In genomic region chr13:104529238-104529637, GRCm38 (mm10) we compare ENCODE assay signal across 24 mouse cellular contexts.
A peak's percentile ranks its signal among the peaks of the same experiment; 100 is the strongest.
DNase-seq lines count a peak whose midpoint lies in the region; ATAC-seq lines count a peak whose summit lies in the region.
"Had no signal": no experiment of that assay in that cellular context is flagged by ENCODE, and none has a peak within 500 bp of the region (broad histone marks: within the 10 kb centered on the region; RNA-seq: fewer than 3 reads in every experiment).

No protein-coding gene starts in this region.

- no peaks in the 10 kb centered on the region for H3K4me1 ChIP-seq in embryonic facial prominence, embryonic 11.5 days (ENCODE audit: control insufficient read depth, insufficient read depth, low read length)
- H3K4me1 ChIP-seq in embryonic facial prominence, embryonic 10.5 days, result no peaks in the 10 kb centered on the region
- H3K4me1 ChIP-seq in hindbrain, embryonic 15.5 days (replicated peaks), result no peaks in the 10 kb centered on the region
- H3K4me1 ChIP-seq in hindbrain, embryonic 16.5 days (ENCODE audit: control insufficient read depth, insufficient read depth, low read depth, low read length), result no peaks in the 10 kb centered on the region
- H3K4me1 ChIP-seq in midbrain, embryonic 11.5 days (ENCODE audit: control insufficient read depth, insufficient read depth, low read length), result no peaks in the 10 kb centered on the region
- no peaks in the 10 kb centered on the region for H3K4me1 ChIP-seq in midbrain, embryonic 14.5 days (ENCODE audit: control insufficient read depth, insufficient read depth, low read length)
- H3K4me1 ChIP-seq: embryonic facial prominence, embryonic 13.5 days; forebrain, embryonic 12.5 days had no signal

- H3K27me3 ChIP-seq in embryonic facial prominence, embryonic 11.5 days (ENCODE audit: control insufficient read depth, insufficient read depth, low read length), result no peaks in the 10 kb centered on the region
- H3K27me3 ChIP-seq in embryonic facial prominence, embryonic 10.5 days (replicated peaks; ENCODE audit: low read depth, poor library complexity, severe bottlenecking), result no peaks in the 10 kb centered on the region
- no peaks in the 10 kb centered on the region for H3K27me3 ChIP-seq in hindbrain, embryonic 15.5 days
- H3K27me3 ChIP-seq in hindbrain, embryonic 16.5 days (replicated peaks; ENCODE audit: control insufficient read depth, insufficient read depth, low read length), result no peaks in the 10 kb centered on the region
- no peaks in the 10 kb centered on the region for H3K27me3 ChIP-seq in midbrain, embryonic 11.5 days (ENCODE audit: control insufficient read depth, insufficient read depth, low read length)
- H3K27me3 ChIP-seq in midbrain, embryonic 14.5 days (ENCODE audit: control insufficient read depth, insufficient read depth, low read length), result no peaks in the 10 kb centered on the region
- H3K27me3 ChIP-seq: embryonic facial prominence, embryonic 13.5 days; forebrain, embryonic 12.5 days had no signal

- H3K4me3 ChIP-seq in embryonic facial prominence, embryonic 11.5 days (ENCODE audit: low read depth, low read length), result no peak overlapping the region
- no peak overlapping the region for H3K4me3 ChIP-seq in embryonic facial prominence, embryonic 10.5 days
- no peak overlapping the region for H3K4me3 ChIP-seq in hindbrain, embryonic 15.5 days
- H3K4me3 ChIP-seq in hindbrain, embryonic 16.5 days (ENCODE audit: low read length), result no peak overlapping the region
- H3K4me3 ChIP-seq in midbrain, embryonic 11.5 days (ENCODE audit: low read depth, low read length), result no peak overlapping the region
- H3K4me3 ChIP-seq in midbrain, embryonic 14.5 days (replicated peaks; ENCODE audit: low read depth, low read length), result no peak overlapping the region
- H3K4me3 ChIP-seq: embryonic facial prominence, embryonic 13.5 days; forebrain, embryonic 12.5 days; gastrocnemius, adult 2 months had no signal

- H3K27ac ChIP-seq in embryonic facial prominence, embryonic 11.5 days (replicated peaks; ENCODE audit: low read depth, low read length), result no peak overlapping the region
- no peak overlapping the region for H3K27ac ChIP-seq in embryonic facial prominence, embryonic 10.5 days (replicated peaks)
- H3K27ac ChIP-seq in hindbrain, embryonic 15.5 days (replicated peaks), result no peak overlapping the region
- no peak overlapping the region for H3K27ac ChIP-seq in hindbrain, embryonic 16.5 days (ENCODE audit: low read depth, low read length)
- H3K27ac ChIP-seq in midbrain, embryonic 11.5 days (ENCODE audit: low read depth, low read length), result no peak overlapping the region
- no peak overlapping the region for H3K27ac ChIP-seq in midbrain, embryonic 14.5 days (replicated peaks; ENCODE audit: low read depth, low read length)
- H3K27ac ChIP-seq: embryonic facial prominence, embryonic 13.5 days; forebrain, embryonic 12.5 days; gastrocnemius, adult 2 months had no signal

- H3K36me3 ChIP-seq in embryonic facial prominence, embryonic 11.5 days (replicated peaks; ENCODE audit: control insufficient read depth, insufficient read depth, low read depth, low read length), result no peaks in the 10 kb centered on the region
- no peaks in the 10 kb centered on the region for H3K36me3 ChIP-seq in embryonic facial prominence, embryonic 10.5 days (replicated peaks)
- H3K36me3 ChIP-seq in hindbrain, embryonic 15.5 days, result no peaks in the 10 kb centered on the region
- no peaks in the 10 kb centered on the region for H3K36me3 ChIP-seq in hindbrain, embryonic 16.5 days (ENCODE audit: control insufficient read depth, insufficient read depth, low read length)
- H3K36me3 ChIP-seq in midbrain, embryonic 11.5 days (ENCODE audit: control insufficient read depth, insufficient read depth, low read length), result no peaks in the 10 kb centered on the region
- no peaks in the 10 kb centered on the region for H3K36me3 ChIP-seq in midbrain, embryonic 14.5 days (ENCODE audit: control insufficient read depth, insufficient read depth, low read length)
- H3K36me3 ChIP-seq: embryonic facial prominence, embryonic 13.5 days; forebrain, embryonic 12.5 days; G1E had no signal

- no peaks in the 10 kb centered on the region for H3K9me3 ChIP-seq in embryonic facial prominence, embryonic 11.5 days (replicated peaks; ENCODE audit: control insufficient read depth, low read length)
- H3K9me3 ChIP-seq in embryonic facial prominence, embryonic 10.5 days, result no peaks in the 10 kb centered on the region
- no peaks in the 10 kb centered on the region for H3K9me3 ChIP-seq in hindbrain, embryonic 15.5 days
- no peaks in the 10 kb centered on the region for H3K9me3 ChIP-seq in hindbrain, embryonic 16.5 days (ENCODE audit: control insufficient read depth, low read length)
- no peaks in the 10 kb centered on the region for H3K9me3 ChIP-seq in midbrain, embryonic 11.5 days (ENCODE audit: control insufficient read depth, low read length)
- H3K9me3 ChIP-seq in midbrain, embryonic 14.5 days (ENCODE audit: control insufficient read depth, low read length), result no peaks in the 10 kb centered on the region
- H3K9me3 ChIP-seq: embryonic facial prominence, embryonic 13.5 days; forebrain, embryonic 12.5 days; G1E had no signal

- peak; percentile 31 for DNase-seq in embryonic facial prominence, embryonic 11.5 days (ENCODE audit: low spot score)
- no peak for DNase-seq in embryonic facial prominence, embryonic 10.5 days (ENCODE audit: low spot score)
- DNase-seq in midbrain, embryonic 11.5 days (ENCODE audit: low spot score, missing footprints), result no peak
- DNase-seq in midbrain, embryonic 14.5 days, result no peak
- DNase-seq in brain, adult 2 months (ENCODE audit: low read depth, low spot score), result peak; percentile 33
- no peak for DNase-seq in testis, postnatal 14 days (ENCODE audit: low spot score)
- DNase-seq: adrenal gland, adult 8-10 months; adrenal gland, postnatal 36 days; B cell, adult 2 months; cerebellum, adult 11 months; cerebellum, adult 8-10 months; cerebellum, postnatal 14 days; embryo, embryonic 11 days; gastrocnemius, adult 2 months; gastrocnemius, postnatal 25 days; heart, postnatal 10 days; heart, postnatal 4 days had no signal

- ATAC-seq in embryonic facial prominence, embryonic 11.5 days (replicated peaks; ENCODE audit: insufficient number of reproducible peaks, low FRiP score, low TSS enrichment, low read depth), result 0 out of 2 replicates have a peak, but pooled peaks have one; percentile 52
- ATAC-seq in hindbrain, embryonic 15.5 days (ENCODE audit: low FRiP score, low read depth), result 0 out of 2 replicates have a peak, but pooled peaks have one; percentile 48
- ATAC-seq in hindbrain, embryonic 16.5 days, result no peak
- 0 out of 2 replicates have a peak, but pooled peaks have one; percentile 44 for ATAC-seq in midbrain, embryonic 11.5 days (ENCODE audit: low FRiP score)
- ATAC-seq in midbrain, embryonic 14.5 days (ENCODE audit: low FRiP score, low TSS enrichment), result no peak
- ATAC-seq: CD4-positive, CD25-positive, alpha-beta regulatory T cell, adult 4 months; forebrain, embryonic 16.5 days had no signal

- no peak overlapping the region for H3K4me2 ChIP-seq in embryonic facial prominence, embryonic 11.5 days (ENCODE audit: low read depth, low read length)
- no peak overlapping the region for H3K4me2 ChIP-seq in hindbrain, embryonic 15.5 days
- no peak overlapping the region for H3K4me2 ChIP-seq in hindbrain, embryonic 16.5 days (ENCODE audit: low read length)
- no peak overlapping the region for H3K4me2 ChIP-seq in midbrain, embryonic 11.5 days
- no peak overlapping the region for H3K4me2 ChIP-seq in midbrain, embryonic 14.5 days (ENCODE audit: low read length)
- H3K4me2 ChIP-seq: embryonic facial prominence, embryonic 13.5 days; forebrain, embryonic 12.5 days had no signal

- no peak overlapping the region for H3K9ac ChIP-seq in embryonic facial prominence, embryonic 11.5 days (replicated peaks; ENCODE audit: low read length)
- no peak overlapping the region for H3K9ac ChIP-seq in hindbrain, embryonic 15.5 days
- no peak overlapping the region for H3K9ac ChIP-seq in hindbrain, embryonic 16.5 days (ENCODE audit: low read depth, low read length)
- no peak overlapping the region for H3K9ac ChIP-seq in midbrain, embryonic 11.5 days (ENCODE audit: low read length)
- no peak overlapping the region for H3K9ac ChIP-seq in midbrain, embryonic 14.5 days (replicated peaks; ENCODE audit: low read length)
- H3K9ac ChIP-seq: embryonic facial prominence, embryonic 13.5 days; forebrain, embryonic 12.5 days had no signal

Comparison
In these comparisons a context has a peak if more than half of its experiments do, and no peak if none do; other contexts are left out.
1. ATAC-seq: peak in embryonic facial prominence, embryonic 11.5 days (single experiment), hindbrain, embryonic 15.5 days (single experiment) and midbrain, embryonic 11.5 days (single experiment); none in hindbrain, embryonic 16.5 days (single experiment) and midbrain, embryonic 14.5 days (single experiment).
2. DNase-seq: peak in embryonic facial prominence, embryonic 11.5 days (single experiment) and brain, adult 2 months (single experiment); none in embryonic facial prominence, embryonic 10.5 days (single experiment), midbrain, embryonic 11.5 days (single experiment), midbrain, embryonic 14.5 days (single experiment) and testis, postnatal 14 days (single experiment).